Mouse (Mus musculus) retina, adult 2 months (tissue): Measurements from ENCODE around the gene Mttp.

Experiments used
- DNase-seq: peaks from one replicate; pipeline ENCODE4 v3.0.0-alpha.2; 2012; ENCODE audit warnings: low read depth, low spot score

Mttp gene

GRCm38 (mm10) chr3:138083073-138083637 lies 61.6 kb downstream of the Mttp start:
- no peak for DNase-seq

GRCm38 (mm10) chr3:138078701-138079100 lies 66.1 kb downstream of the Mttp start:
- DNase-seq, result no peak

GRCm38 (mm10) chr3:138077476-138078340 lies 67.1 kb downstream of the Mttp start:
- no peak for DNase-seq

- DNase-seq, result no peak
These were observed 69.6 kb downstream of the Mttp start for GRCm38 (mm10) chr3:138075209-138075608.

GRCm38 (mm10) chr3:138074214-138074613 lies 70.6 kb downstream of the Mttp start:
- DNase-seq, result no peak

- no peak for DNase-seq
These were observed 73.2 kb downstream of the Mttp start for GRCm38 (mm10) chr3:138071476-138072073.

- DNase-seq, result no peak
These were observed 73.8 kb downstream of the Mttp start for GRCm38 (mm10) chr3:138071004-138071403.

- DNase-seq, result no peak
These were observed 74.8 kb downstream of the Mttp start for GRCm38 (mm10) chr3:138069756-138070511.

GRCm38 (mm10) chr3:138068103-138068502 lies 76.7 kb downstream of the Mttp start:
- no peak for DNase-seq

- DNase-seq, result no peak
These were observed 77.5 kb downstream of the Mttp start, which contains the start of gene Gm5105 for GRCm38 (mm10) chr3:138067288-138067687. Gene Gm5105 (minus strand): TSS chr3:138067388.

GRCm38 (mm10) chr3:138066348-138066856 lies 78.4 kb downstream of the Mttp start:
- no peak for DNase-seq

- DNase-seq, result no peak
These were observed 78.8 kb downstream of the Mttp start for GRCm38 (mm10) chr3:138065930-138066329.

- no peak for DNase-seq
These were observed 79.8 kb downstream of the Mttp start, which contains the start of gene 1110002E22Rik for GRCm38 (mm10) chr3:138064732-138065645. Gene 1110002E22Rik (plus strand): TSS chr3:138065052.

GRCm38 (mm10) chr3:138063731-138064329 lies 80.9 kb downstream of the Mttp start:
- no peak for DNase-seq

GRCm38 (mm10) chr3:138062673-138063072 lies 82.1 kb downstream of the Mttp start:
- DNase-seq, result no peak

GRCm38 (mm10) chr3:138061205-138061911 lies 83.4 kb downstream of the Mttp start:
- no peak for DNase-seq

GRCm38 (mm10) chr3:138060429-138060828 lies 84.3 kb downstream of the Mttp start:
- no peak for DNase-seq

GRCm38 (mm10) chr3:138058226-138058625 lies 86.5 kb downstream of the Mttp start:
- DNase-seq, result no peak

- DNase-seq, result no peak
These were observed 87.8 kb downstream of the Mttp start for GRCm38 (mm10) chr3:138056976-138057375.
